ENCODE assay signal across 8 mouse cellular contexts in the genomic region with DNA sequence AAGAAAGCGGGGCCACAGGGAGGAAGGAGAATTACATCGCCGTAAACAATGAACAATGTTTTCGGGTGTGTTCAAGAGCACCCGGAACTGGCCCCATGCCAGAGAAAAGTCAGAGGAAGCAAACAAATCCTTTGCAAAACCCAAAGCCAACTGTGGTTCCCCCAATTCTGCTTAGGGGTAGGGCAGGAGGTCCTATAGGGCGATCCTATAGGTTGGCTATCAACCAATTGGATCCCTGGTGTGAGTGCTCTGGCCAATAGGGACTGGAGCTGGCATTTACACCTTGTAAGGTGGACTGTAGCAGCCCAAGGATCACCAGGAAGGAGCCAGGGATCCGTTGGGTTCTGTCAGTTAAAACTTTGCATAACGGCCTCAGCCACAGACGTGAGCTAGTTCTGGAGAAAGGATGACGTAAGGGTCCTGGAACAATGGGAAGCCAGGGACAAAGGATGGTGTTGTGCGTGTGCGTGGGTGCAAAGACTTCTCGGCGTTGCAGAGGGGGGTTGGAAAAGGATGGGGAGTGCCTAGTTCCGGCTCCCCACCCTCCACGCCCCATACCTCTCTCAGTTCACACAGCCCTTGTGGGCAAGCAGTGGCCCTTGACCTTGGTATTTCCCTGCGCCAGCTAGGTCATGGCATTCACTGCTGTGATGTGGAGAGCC. TPM values are rescaled to one million over a fixed set of nuclear protein-coding genes. Genes with fewer than 3 reads are reported as not detected.
DNase-seq lines count a peak whose midpoint lies in the region; ATAC-seq and TF ChIP-seq lines count a peak whose summit lies in the region.
"Had no signal": no experiment of that assay in that cellular context is flagged by ENCODE, and none has a peak within 500 bp of the region (broad histone marks: within the 10 kb centered on the region; RNA-seq: fewer than 3 reads in every experiment).

No protein-coding gene starts in this region.

- peak; percentile 11 for TF ChIP-seq POLR2A in ES-Bruce4 (IDR thresholded peaks at IDR 0.05; ENCODE audit: insufficient read depth, low read length)

- WGBS in heart, embryonic 11.5 days (ENCODE audit: insufficient replicate concordance): 56% methylated on average over 17 of the region's 17 CpGs
- 43% methylated on average over 17 of the region's 17 CpGs for WGBS in stomach, embryonic 15.5 days

- no peak overlapping the region for H3K4me2 ChIP-seq in heart, embryonic 11.5 days
- H3K4me2 ChIP-seq in stomach, embryonic 15.5 days: no peak overlapping the region
- H3K4me2 ChIP-seq: embryonic facial prominence, embryonic 15.5 days had no signal

- ATAC-seq in G1E (ENCODE audit: extremely low read depth, insufficient number of reproducible peaks, low FRiP score, poor library complexity, severe bottlenecking): no peak; the same call in 1 of the 2 replicates
- no peak for ATAC-seq in heart, embryonic 11.5 days (replicated peaks; ENCODE audit: insufficient number of reproducible peaks, low FRiP score, low TSS enrichment)
- no peak; the same call in 1 of the 2 replicates for ATAC-seq in stomach, embryonic 15.5 days (ENCODE audit: insufficient read depth, low FRiP score, low read depth)
- no peak for ATAC-seq in inflammation-experienced regulatory T-cells, adult 6 months

- H3K9me3 ChIP-seq in ES-Bruce4 (replicated peaks; ENCODE audit: control insufficient read depth, insufficient read depth, low read length, poor library complexity, severe bottlenecking) (no peaks in the 10 kb centered on the region), G1E (replicated peaks) (no peaks in the 10 kb centered on the region)
- H3K9me3 ChIP-seq in heart, embryonic 11.5 days (replicated peaks; ENCODE audit: control insufficient read depth, low read length): no peaks in the 10 kb centered on the region
- H3K9me3 ChIP-seq in stomach, embryonic 15.5 days: no peaks in the 10 kb centered on the region
- H3K9me3 ChIP-seq: embryonic facial prominence, embryonic 15.5 days had no signal

- H3K4me3 ChIP-seq in ES-Bruce4 (ENCODE audit: low read depth, low read length) (peak overlapping the region; percentile 73), G1E (ENCODE audit: low read depth, low read length) (peak overlapping the region; percentile 62)
- no peak overlapping the region for H3K4me3 ChIP-seq in heart, embryonic 11.5 days (ENCODE audit: low read depth, low read length)
- H3K4me3 ChIP-seq in stomach, embryonic 15.5 days (replicated peaks): no peak overlapping the region
- H3K4me3 ChIP-seq: embryonic facial prominence, embryonic 15.5 days had no signal

- H3K4me1 ChIP-seq in ES-Bruce4 (ENCODE audit: control insufficient read depth, insufficient read depth, low read length) (peaks cover 5% of the 10 kb centered on the region), G1E (ENCODE audit: insufficient read depth, low read depth, low read length) (peaks cover 69% of the 10 kb centered on the region)
- H3K4me1 ChIP-seq in heart, embryonic 11.5 days (ENCODE audit: control insufficient read depth, insufficient read depth, low read length): peaks cover 28% of the 10 kb centered on the region
- H3K4me1 ChIP-seq in stomach, embryonic 15.5 days: 0 out of 2 replicates have a peak, but pooled peaks cover 4% of the 10 kb centered on the region

- TF ChIP-seq EP300 in ES-Bruce4 (IDR thresholded peaks at IDR 0.05; ENCODE audit: insufficient read depth, low read depth, low read length): peak; percentile 52

- H3K36me3 ChIP-seq in ES-Bruce4 (ENCODE audit: control insufficient read depth, insufficient read depth, low read length, poor library complexity, severe bottlenecking) (no peaks in the 10 kb centered on the region), G1E (replicated peaks) (no peaks in the 10 kb centered on the region)
- no peaks in the 10 kb centered on the region for H3K36me3 ChIP-seq in heart, embryonic 11.5 days (ENCODE audit: control insufficient read depth, insufficient read depth, low read length)
- no peaks in the 10 kb centered on the region for H3K36me3 ChIP-seq in stomach, embryonic 15.5 days
- H3K36me3 ChIP-seq: embryonic facial prominence, embryonic 15.5 days had no signal

- H3K9ac ChIP-seq in ES-Bruce4 (ENCODE audit: low read depth, poor library complexity, severe bottlenecking): peak overlapping the region; percentile 53
- H3K9ac ChIP-seq in heart, embryonic 11.5 days (ENCODE audit: low read depth, low read length): 0 out of 2 replicates have a peak overlapping the region, but pooled peaks have one; percentile 39
- no peak overlapping the region for H3K9ac ChIP-seq in stomach, embryonic 15.5 days
- H3K9ac ChIP-seq: embryonic facial prominence, embryonic 15.5 days had no signal

- H3K27ac ChIP-seq in ES-Bruce4 (ENCODE audit: insufficient read depth, low read length): peak overlapping the region; percentile 86
- peak overlapping the region; percentile 32 for H3K27ac ChIP-seq in heart, embryonic 11.5 days (ENCODE audit: low read depth, low read length)
- H3K27ac ChIP-seq in stomach, embryonic 15.5 days: 0 out of 2 replicates have a peak overlapping the region, but pooled peaks have one; percentile 14
- H3K27ac ChIP-seq: embryonic facial prominence, embryonic 15.5 days had no signal

- H3K27me3 ChIP-seq in ES-Bruce4 (ENCODE audit: control insufficient read depth, insufficient read depth, low read length, poor library complexity, severe bottlenecking) (no peaks in the 10 kb centered on the region), G1E (ENCODE audit: insufficient read depth, low read length) (no peaks in the 10 kb centered on the region)
- no peaks in the 10 kb centered on the region for H3K27me3 ChIP-seq in heart, embryonic 11.5 days (ENCODE audit: control insufficient read depth, insufficient read depth, low read length)
- H3K27me3 ChIP-seq in stomach, embryonic 15.5 days (replicated peaks): no peaks in the 10 kb centered on the region
- H3K27me3 ChIP-seq: embryonic facial prominence, embryonic 15.5 days had no signal

- TF ChIP-seq CTCF in ES-Bruce4 (IDR thresholded peaks at IDR 0.05; ENCODE audit: low read depth, low read length): no peak
- no peak for TF ChIP-seq CTCF in G1E (IDR thresholded peaks at IDR 0.05; ENCODE audit: low read depth, low read length)

- DNase-seq in G1E (ENCODE audit: low spot score): peak; percentile 72
- DNase-seq in liver: peak; percentile 35
- DNase-seq in layer of hippocampus, postnatal 10 days (ENCODE audit: low spot score in 2 of 2): no peak

RNA-seq across cellular contexts. Expression of a gene that starts 34.5 kb away (rescaled TPM):
- polyA plus RNA-seq in ES-Bruce4 (2011; ENCODE audit: insufficient read depth, insufficient read length, low read depth, missing spikeins) (151 TPM in 2 replicates), G1E (2012) (37.3 and 38.1 TPM in 2 replicates)
- total RNA-seq in G1E (2014; fragmentation: Nextera tagmentation) (172 and 176 TPM in 2 replicates), G1E (2017) (115 and 125 TPM in 2 replicates)
- polyA plus RNA-seq in heart, embryonic 11.5 days (2014; fragmentation: Nextera tagmentation; extraction: Ambion mirVana): 156 and 251 TPM in 2 replicates
- polyA plus RNA-seq in stomach, embryonic 15.5 days (2015; fragmentation: Nextera tagmentation; extraction: Ambion mirVana): 141 and 144 TPM in 2 replicates
- polyA plus RNA-seq in inflammation-experienced regulatory T-cells, adult 6 months (2017; shearing (Covaris generic)): 1 to 10 TPM; 3.9 to 7.5 (median 6.4) TPM
- 10 to 100 TPM; 31.0 to 31.6 TPM for total RNA-seq in layer of hippocampus, postnatal 10 days (2021)

RNA-seq across cellular contexts. Expression of a gene that starts 46.0 kb away (rescaled TPM):
- 410 and 411 TPM in 2 replicates for polyA plus RNA-seq in ES-Bruce4 (2011; ENCODE audit: insufficient read depth, insufficient read length, low read depth, missing spikeins)
- total RNA-seq in G1E (2014; fragmentation: Nextera tagmentation): 565 and 602 TPM in 2 replicates
- 76.2 and 98.8 TPM in 2 replicates for total RNA-seq in G1E (2017)
- 612 and 700 TPM in 2 replicates for polyA plus RNA-seq in G1E (2012)
- polyA plus RNA-seq in heart, embryonic 11.5 days (2014; fragmentation: Nextera tagmentation; extraction: Ambion mirVana): 143 and 183 TPM in 2 replicates
- polyA plus RNA-seq in stomach, embryonic 15.5 days (2015; fragmentation: Nextera tagmentation; extraction: Ambion mirVana): 226 and 233 TPM in 2 replicates
- 100 to 1,000 TPM; 191 to 279 (median 247) TPM for polyA plus RNA-seq in inflammation-experienced regulatory T-cells, adult 6 months (2017; shearing (Covaris generic))
- 100 to 1,000 TPM; 131 to 153 TPM for total RNA-seq in layer of hippocampus, postnatal 10 days (2021)

Comparison
In these comparisons a context has a peak if more than half of its experiments do, and no peak if none do; other contexts are left out.
1. H3K27ac ChIP-seq: peak in every context shown above with its lines; median percentile 86 in ES-Bruce4; 32 in heart, embryonic 11.5 days; 14 in stomach, embryonic 15.5 days.
2. H3K4me3 ChIP-seq: peak in ES-Bruce4 (single experiment) and G1E (single experiment); none in heart, embryonic 11.5 days (single experiment) and stomach, embryonic 15.5 days (single experiment).
3. DNase-seq: peak in G1E (single experiment) and liver (single experiment); none in layer of hippocampus, postnatal 10 days (0 of 2).